Mouse (Mus musculus): ENCODE results near the gene C1qtnf1.

C1qtnf1 gene

GRCm38 (mm10) chr11:118471676-118472075, 43.7 kb downstream of the C1qtnf1 start:
- in situ Hi-C loops (cut with MboI, MseI): no loop called here

- in situ Hi-C loops (cut with MboI, MseI): no loop called here
These were observed 45.2 kb downstream of the C1qtnf1 start for GRCm38 (mm10) chr11:118473161-118473560.

GRCm38 (mm10) chr11:118473842-118474500, 46.0 kb downstream of the C1qtnf1 start:
- in situ Hi-C loops (cut with MboI, MseI): no loop called here

- in situ Hi-C loops (cut with MboI, MseI): no loop called here
These were observed 47.6 kb downstream of the C1qtnf1 start for GRCm38 (mm10) chr11:118475496-118476083.

GRCm38 (mm10) chr11:118476396-118477373, 48.7 kb downstream of the C1qtnf1 start, which contains the start of gene Engase:
TSS of gene Engase (plus strand) at chr11:118476829.
- in situ Hi-C loops (cut with MboI, MseI): no loop called here

- in situ Hi-C loops (cut with MboI, MseI): no loop called here
These were observed 51.8 kb downstream of the C1qtnf1 start for GRCm38 (mm10) chr11:118479776-118480175.

- in situ Hi-C loops (cut with MboI, MseI): no loop called here
These were observed 53.2 kb downstream of the C1qtnf1 start for GRCm38 (mm10) chr11:118481231-118481630.

- in situ Hi-C loops (cut with MboI, MseI): no loop called here
These were observed 53.7 kb downstream of the C1qtnf1 start for GRCm38 (mm10) chr11:118481751-118482150.

- in situ Hi-C loops (cut with MboI, MseI): no loop called here
These were observed 56.2 kb downstream of the C1qtnf1 start for GRCm38 (mm10) chr11:118484169-118484568.

- in situ Hi-C loops (cut with MboI, MseI): loop anchor here (5.0 kb wide), 1 partner anchor 38 kb away; no protein-coding TSS in a partner anchor
These were observed 57.3 kb downstream of the C1qtnf1 start for GRCm38 (mm10) chr11:118485338-118485737.

- in situ Hi-C loops (cut with MboI, MseI): loop anchor here (5.0 kb wide), 1 partner anchor 38 kb away; no protein-coding TSS in a partner anchor
These were observed 57.8 kb downstream of the C1qtnf1 start for GRCm38 (mm10) chr11:118485780-118486179.

GRCm38 (mm10) chr11:118486281-118486680, 58.3 kb downstream of the C1qtnf1 start:
- in situ Hi-C loops (cut with MboI, MseI): loop anchor here (5.0 kb wide), 1 partner anchor 39 kb away; no protein-coding TSS in a partner anchor

GRCm38 (mm10) chr11:118486881-118487772, 59.1 kb downstream of the C1qtnf1 start:
- in situ Hi-C loops (cut with MboI, MseI): loop anchor here (5.0 kb wide), 1 partner anchor 40 kb away; no protein-coding TSS in a partner anchor

GRCm38 (mm10) chr11:118488191-118488906, 60.3 kb downstream of the C1qtnf1 start:
- in situ Hi-C loops (cut with MboI, MseI): loop anchor here (5.0 kb wide), 1 partner anchor 41 kb away; no protein-coding TSS in a partner anchor

GRCm38 (mm10) chr11:118488907-118489270, 60.9 kb downstream of the C1qtnf1 start:
- in situ Hi-C loops (cut with MboI, MseI): loop anchor here (5.0 kb wide), 1 partner anchor 42 kb away; no protein-coding TSS in a partner anchor

- in situ Hi-C loops (cut with MboI, MseI): no loop called here
These were observed 62.7 kb downstream of the C1qtnf1 start for GRCm38 (mm10) chr11:118490566-118491218.

- in situ Hi-C loops (cut with MboI, MseI): no loop called here
These were observed 63.2 kb downstream of the C1qtnf1 start for GRCm38 (mm10) chr11:118491230-118491629.

- in situ Hi-C loops (cut with MboI, MseI): no loop called here
These were observed 65.5 kb downstream of the C1qtnf1 start for GRCm38 (mm10) chr11:118493458-118493857.

- in situ Hi-C loops (cut with MboI, MseI): no loop called here
These were observed 66.2 kb downstream of the C1qtnf1 start for GRCm38 (mm10) chr11:118494001-118494737.

Measured in T-helper 1 cell (primary cell).